Mouse (Mus musculus) stomach, embryonic 16.5 days (tissue): ENCODE results near the gene Oxld1. TPM values are rescaled to one million over a fixed set of nuclear protein-coding genes. Genes with fewer than 3 reads are reported as not detected.

Source experiments
- ATAC-seq: fragments of 200-750 bp; cut with Nextera tagmentation; 2 replicates; pipeline ENCODE4 v1.8.0; 2017; ENCODE audit warnings: moderate number of reproducible peaks, moderate TSS enrichment; ENCODE audit not compliant: insufficient read depth, low FRiP score
- H3K27ac ChIP-seq: fragments of 300-500 bp; sonication (generic); 2 replicates; pipeline ENCODE4 v1.5.1; 2014; ENCODE audit warnings: low read length
- H3K27me3 ChIP-seq: fragments of 300-500 bp; sonication (generic); 2 replicates; pipeline ENCODE4 v1.6.1; 2014; ENCODE audit warnings: low read length, control low read depth, mixed read lengths; ENCODE audit not compliant: control insufficient read depth, insufficient read depth
- H3K36me3 ChIP-seq: fragments of 300-500 bp; sonication (generic); 2 replicates; pipeline ENCODE4 v1.6.1; 2014; ENCODE audit warnings: low read length; ENCODE audit not compliant: control insufficient read depth, insufficient read depth
- H3K4me1 ChIP-seq: fragments of 300-500 bp; sonication (generic); 2 replicates; pipeline ENCODE4 v1.6.1; 2014; ENCODE audit warnings: low read length, control low read depth, mixed read lengths; ENCODE audit not compliant: control insufficient read depth, insufficient read depth
- H3K4me2 ChIP-seq: fragments of 300-500 bp; sonication (generic); 2 replicates; pipeline ENCODE4 v1.6.1; 2014; ENCODE audit warnings: low read depth, low read length, mixed read lengths
- H3K4me3 ChIP-seq: fragments of 300-500 bp; sonication (generic); replicated peaks from 2 replicates; pipeline ENCODE4 v1.5.1; 2014; ENCODE audit warnings: mild to moderate bottlenecking, low read length
- H3K9ac ChIP-seq: fragments of 300-500 bp; sonication (generic); 2 replicates; pipeline ENCODE4 v1.6.1; 2014; ENCODE audit warnings: low read length
- H3K9me3 ChIP-seq: fragments of 300-500 bp; sonication (generic); replicated peaks from 2 replicates; pipeline ENCODE4 v1.6.1; 2016; ENCODE audit warnings: low read length, control low read depth; ENCODE audit not compliant: control insufficient read depth
- WGBS: fragments of 180-500 bp; shearing (Covaris S2); extraction: QIAGEN DNeasy Blood & Tissue Kit; methylation state at CpG from one replicate; pipeline ENCODE4 v1.1.7; 2014; 5-methylcytosine and 5-hydroxymethylcytosine counted together
- polyA plus RNA-seq: library from polyadenylated mRNA; unstranded; fragments of >200 nt; fragmentation: Nextera tagmentation; extraction: Ambion mirVana; gene quantifications from 2 replicates; pipeline ENCODE4 v1.2.1, GENCODE M21; 2015

Gene Oxld1
- 14.0 TPM in 2 replicates for polyA plus RNA-seq

DNA sequence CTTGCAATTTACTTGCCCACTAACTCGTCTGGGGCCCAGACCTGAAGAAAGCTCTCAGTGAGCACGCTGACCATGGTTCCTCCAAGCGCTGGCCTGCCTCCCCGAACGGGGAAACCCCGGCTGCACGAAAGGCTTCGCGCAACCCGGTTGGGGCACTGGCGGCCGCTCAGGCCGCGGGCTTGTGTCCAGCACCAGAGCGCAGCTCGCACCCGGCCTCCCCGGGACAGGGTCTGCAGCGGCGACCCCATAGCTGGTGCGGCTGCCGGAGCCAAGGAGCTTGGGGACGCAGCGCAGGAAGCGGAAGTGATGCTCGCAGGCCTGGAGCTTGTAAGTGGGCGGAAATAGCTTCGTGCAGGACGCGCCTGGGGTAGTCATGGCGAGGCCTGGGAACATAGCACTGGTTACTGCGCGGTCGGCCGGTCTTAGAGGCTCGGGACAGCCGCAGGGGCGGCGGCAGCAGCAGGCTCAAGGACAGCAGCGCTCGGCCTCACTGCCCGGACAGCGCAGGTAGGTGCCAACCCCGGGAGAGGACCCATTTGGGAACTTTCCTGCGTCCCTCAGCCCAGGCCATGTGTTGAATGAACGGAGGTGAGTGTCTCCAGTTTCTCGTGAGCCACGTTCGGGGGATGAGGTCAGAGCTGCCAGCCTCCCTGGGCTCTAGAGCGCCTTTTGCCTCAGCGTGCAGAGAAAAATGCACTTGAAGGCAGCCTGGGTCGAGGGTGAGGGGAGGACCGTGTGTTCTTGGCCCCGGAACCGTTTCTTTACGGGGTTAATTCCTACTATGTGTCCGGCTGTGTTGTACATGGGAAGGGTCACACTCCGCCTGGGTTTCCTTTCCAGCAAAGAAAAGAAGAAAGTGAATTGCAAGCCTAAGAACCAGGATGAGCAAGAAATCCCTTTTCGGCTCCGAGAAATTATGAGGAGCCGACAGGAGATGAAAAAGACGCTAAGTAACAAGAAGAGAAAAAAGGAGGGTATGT, at the start of gene Oxld1, which contains the start of gene Ccdc137:
Gene Oxld1, minus strand, starts transcription at position 297 of the 980 bp plus-strand sequence.
Gene Ccdc137, plus strand, starts transcription at position 344 of the 980 bp plus-strand sequence.
- WGBS: 3% methylated on average over 62 of the region's 62 CpGs
- Histone ChIP-seq H3K9ac (peak within 1 kb of the TSS; percentile 99), H3K4me1 (peaks cover 11% of the 10 kb centered on the region; the same call in 1 of the 2 replicates), H3K9me3 (no peaks in the 10 kb centered on the region), H3K27ac (peak within 1 kb of the TSS; percentile 86), H3K36me3 (peaks cover 4% of the 10 kb centered on the region; the same call in 1 of the 2 replicates), H3K27me3 (no peaks in the 10 kb centered on the region), H3K4me2 (peak within 1 kb of the TSS; percentile 92), H3K4me3 (peak within 1 kb of the TSS; percentile 98)
- peak; percentile 90 for ATAC-seq

DNA sequence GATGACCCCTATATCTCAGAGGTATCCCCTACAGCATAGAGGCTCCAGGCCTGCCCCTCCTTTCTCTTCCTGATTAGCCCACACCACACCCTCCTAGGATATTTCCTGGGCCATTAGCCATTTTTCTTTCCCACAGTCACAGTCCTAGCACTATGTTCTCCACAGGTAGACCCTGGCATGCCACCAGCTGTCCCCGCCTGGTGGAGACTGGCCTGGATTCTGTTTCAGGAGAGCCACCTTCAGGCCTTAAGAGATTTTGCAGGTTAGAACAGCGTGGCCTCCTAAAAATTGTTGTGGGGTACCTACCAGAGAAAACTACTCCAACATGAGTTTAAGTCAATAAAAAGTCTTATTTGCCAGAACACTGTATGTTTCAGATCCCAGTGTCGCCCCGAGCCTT, 49.0 kb upstream of the Oxld1 start:
- H3K27me3 ChIP-seq: no peaks in the 10 kb centered on the region
- no peak overlapping the region for H3K4me3 ChIP-seq
- H3K36me3 ChIP-seq: no peaks in the 10 kb centered on the region
- no peak overlapping the region for H3K9ac ChIP-seq
- H3K9me3 ChIP-seq: no peaks in the 10 kb centered on the region
- peak; percentile 54; the same call in 1 of the 2 replicates for ATAC-seq
- H3K4me2 ChIP-seq: no peak overlapping the region
- H3K27ac ChIP-seq: peak overlapping the region; percentile 91
- 47% methylated on average over 4 of the region's 4 CpGs for WGBS
- peaks cover 9% of the 10 kb centered on the region; the same call in 1 of the 2 replicates for H3K4me1 ChIP-seq

DNA sequence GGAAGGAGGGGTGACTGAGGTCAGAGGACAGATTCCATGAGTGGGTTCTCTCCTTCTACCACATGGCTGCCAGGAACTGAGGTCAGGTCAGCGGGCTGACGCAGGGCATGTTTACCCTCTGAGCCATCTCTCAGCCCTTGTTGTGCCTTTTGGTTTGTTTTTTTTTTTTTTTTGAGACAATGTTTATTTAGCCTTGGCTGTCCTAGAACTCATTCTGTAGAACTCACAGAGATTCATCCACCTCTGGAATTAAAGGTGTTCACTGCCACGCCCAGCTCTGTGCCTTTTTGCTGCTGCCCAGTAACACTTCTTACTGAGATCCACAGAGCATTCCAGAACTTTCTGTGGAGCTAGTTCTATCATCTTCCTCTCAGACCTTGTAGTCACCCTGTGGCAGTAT, 47.8 kb upstream of the Oxld1 start:
- H3K4me3 ChIP-seq: no peak overlapping the region
- H3K36me3 ChIP-seq: no peaks in the 10 kb centered on the region
- no peak for ATAC-seq
- no peak overlapping the region for H3K27ac ChIP-seq
- no peak overlapping the region for H3K4me2 ChIP-seq
- no peaks in the 10 kb centered on the region for H3K9me3 ChIP-seq
- H3K27me3 ChIP-seq: no peaks in the 10 kb centered on the region
- WGBS: 77% methylated on average over 3 of the region's 3 CpGs
- peaks cover 12% of the 10 kb centered on the region; the same call in 1 of the 2 replicates for H3K4me1 ChIP-seq
- no peak overlapping the region for H3K9ac ChIP-seq

DNA sequence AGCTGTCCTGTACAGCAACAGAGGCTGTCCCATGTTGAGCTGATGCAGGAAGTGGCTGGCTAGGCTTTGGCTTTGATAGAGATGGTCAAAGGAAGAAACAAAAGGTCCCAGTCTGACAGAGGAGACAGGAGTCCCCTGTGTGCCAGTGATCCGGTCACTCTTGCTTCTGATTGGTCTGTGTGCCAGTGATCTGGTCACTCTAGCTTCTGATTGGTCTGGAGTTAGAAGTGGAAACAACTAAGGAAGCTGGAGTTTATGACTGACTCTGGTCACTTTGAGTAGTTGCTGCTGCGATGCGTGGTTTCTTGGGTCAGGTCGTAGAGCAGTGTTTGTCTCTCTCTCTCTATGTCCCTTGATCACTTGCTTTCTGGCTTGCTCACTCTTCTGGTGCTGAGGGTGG, 43.8 kb upstream of the Oxld1 start:
- Histone ChIP-seq H3K4me2 (no peak overlapping the region), H3K36me3 (no peaks in the 10 kb centered on the region), H3K4me3 (no peak overlapping the region), H3K9ac (no peak overlapping the region), H3K27me3 (no peaks in the 10 kb centered on the region), H3K9me3 (no peaks in the 10 kb centered on the region), H3K4me1 (peaks cover 10% of the 10 kb centered on the region; the same call in 1 of the 2 replicates), H3K27ac (no peak overlapping the region)
- no peak for ATAC-seq
- 83% methylated on average over 4 of the region's 4 CpGs for WGBS

DNA sequence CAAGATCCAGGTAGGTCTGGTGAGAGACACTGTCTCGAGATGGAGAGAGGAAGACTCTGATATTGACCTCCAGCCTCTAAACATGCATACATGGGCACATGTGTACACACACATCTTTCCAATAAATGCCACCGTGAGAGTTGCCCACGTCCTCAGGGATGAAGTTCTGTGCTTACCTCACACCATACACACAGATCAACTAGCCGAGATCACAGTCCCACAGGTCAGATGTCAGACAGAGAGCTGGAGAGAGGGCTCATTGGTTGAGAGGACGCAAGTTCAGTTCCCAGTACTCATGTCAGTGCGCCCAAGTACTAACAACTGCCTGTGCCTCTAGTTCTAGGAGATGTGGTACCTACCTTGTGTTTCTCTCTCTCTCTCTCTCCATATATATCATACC, 43.1 kb upstream of the Oxld1 start:
- H3K36me3 ChIP-seq: no peaks in the 10 kb centered on the region
- peaks cover 10% of the 10 kb centered on the region; the same call in 1 of the 2 replicates for H3K4me1 ChIP-seq
- 60% methylated on average over 6 of the region's 6 CpGs for WGBS
- no peak overlapping the region for H3K4me3 ChIP-seq
- no peaks in the 10 kb centered on the region for H3K9me3 ChIP-seq
- peak overlapping the region; percentile 86; the same call in 1 of the 2 replicates for H3K27ac ChIP-seq
- no peak overlapping the region for H3K4me2 ChIP-seq
- H3K27me3 ChIP-seq: no peaks in the 10 kb centered on the region
- H3K9ac ChIP-seq: no peak overlapping the region
- no peak for ATAC-seq

DNA sequence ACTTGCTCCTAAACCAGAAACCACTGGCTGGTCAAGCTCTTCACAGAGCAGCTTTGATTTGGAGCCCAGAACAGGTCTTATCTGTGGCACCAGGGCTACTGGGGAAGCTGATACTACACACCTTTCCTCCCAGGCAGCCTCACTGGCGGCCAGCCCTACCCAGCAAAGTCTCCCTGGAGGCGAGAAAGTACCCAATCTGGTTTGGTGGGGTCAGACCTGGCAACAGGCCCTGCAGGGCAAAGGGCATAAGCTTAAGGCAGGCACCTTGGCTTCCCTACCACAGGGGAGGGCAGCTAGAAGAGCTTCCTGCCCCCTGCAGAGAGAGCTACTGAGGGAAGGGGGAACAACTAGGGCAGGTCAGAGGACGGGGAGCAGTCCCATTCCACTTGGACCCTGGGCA, 42.5 kb upstream of the Oxld1 start:
- Histone ChIP-seq H3K9ac (peak overlapping the region; percentile 20), H3K4me1 (peaks cover 10% of the 10 kb centered on the region; the same call in 1 of the 2 replicates), H3K36me3 (peaks cover 2% of the 10 kb centered on the region; the same call in 1 of the 2 replicates), H3K27ac (peak overlapping the region; percentile 86), H3K4me3 (no peak overlapping the region), H3K9me3 (no peaks in the 10 kb centered on the region), H3K27me3 (no peaks in the 10 kb centered on the region), H3K4me2 (no peak overlapping the region)
- 15% methylated on average over 3 of the region's 3 CpGs for WGBS
- ATAC-seq: peak; percentile 89; the same call in 1 of the 2 replicates

DNA sequence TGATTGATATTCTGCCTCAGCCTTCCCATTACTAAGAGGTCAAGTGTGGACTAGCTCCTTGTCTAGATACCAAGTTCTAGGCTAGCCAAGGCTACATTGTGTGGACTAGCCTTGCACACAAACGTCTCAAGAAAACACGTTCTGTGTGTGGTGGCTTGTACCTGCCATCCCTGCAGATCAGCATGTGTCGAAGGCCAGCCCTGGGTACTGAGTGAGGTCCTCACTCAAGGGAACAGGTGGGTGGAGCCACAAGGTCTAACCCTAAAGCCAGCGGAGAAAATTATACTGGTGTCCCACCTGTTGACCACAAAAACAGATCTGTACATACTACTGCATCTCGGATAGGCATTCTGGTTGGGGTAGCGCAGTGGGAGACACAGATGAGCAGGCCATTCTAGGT, 42.0 kb upstream of the Oxld1 start:
- Histone ChIP-seq H3K9ac (peak overlapping the region; percentile 20), H3K4me3 (no peak overlapping the region), H3K9me3 (no peaks in the 10 kb centered on the region), H3K4me2 (no peak overlapping the region), H3K27ac (peak overlapping the region; percentile 86), H3K36me3 (peaks cover 5% of the 10 kb centered on the region), H3K4me1 (peaks cover 10% of the 10 kb centered on the region; the same call in 1 of the 2 replicates), H3K27me3 (no peaks in the 10 kb centered on the region)
- 67% methylated on average over 6 of the region's 6 CpGs for WGBS
- peak; percentile 15; the same call in 1 of the 2 replicates for ATAC-seq

DNA sequence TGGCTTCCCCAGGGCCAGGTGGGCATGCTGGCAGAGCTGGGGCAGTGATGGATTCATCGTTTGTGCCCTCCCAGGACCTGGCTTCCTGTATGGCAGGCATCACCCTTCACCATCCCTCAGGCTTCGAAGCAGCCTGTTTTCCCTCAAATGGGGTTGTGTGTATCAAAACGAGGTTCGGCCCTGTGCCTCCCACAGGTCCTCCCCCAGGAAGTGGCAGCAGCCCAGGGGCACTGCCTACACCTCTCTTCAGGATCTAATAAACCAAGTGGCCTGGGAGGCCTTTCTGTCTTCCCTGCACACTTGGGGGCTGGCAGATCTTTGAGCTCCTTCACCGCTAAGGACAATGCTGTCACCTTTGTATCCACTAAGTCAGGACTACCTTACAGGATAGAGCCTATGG, 41.0 kb upstream of the Oxld1 start:
- Histone ChIP-seq H3K4me2 (no peak overlapping the region), H3K4me1 (peaks cover 11% of the 10 kb centered on the region; the same call in 1 of the 2 replicates), H3K9ac (no peak overlapping the region), H3K9me3 (no peaks in the 10 kb centered on the region), H3K27me3 (no peaks in the 10 kb centered on the region), H3K36me3 (peaks cover 9% of the 10 kb centered on the region), H3K27ac (peak overlapping the region; percentile 86; the same call in 1 of the 2 replicates), H3K4me3 (no peak overlapping the region)
- WGBS: 85% methylated on average over 5 of the region's 5 CpGs
- no peak for ATAC-seq

DNA sequence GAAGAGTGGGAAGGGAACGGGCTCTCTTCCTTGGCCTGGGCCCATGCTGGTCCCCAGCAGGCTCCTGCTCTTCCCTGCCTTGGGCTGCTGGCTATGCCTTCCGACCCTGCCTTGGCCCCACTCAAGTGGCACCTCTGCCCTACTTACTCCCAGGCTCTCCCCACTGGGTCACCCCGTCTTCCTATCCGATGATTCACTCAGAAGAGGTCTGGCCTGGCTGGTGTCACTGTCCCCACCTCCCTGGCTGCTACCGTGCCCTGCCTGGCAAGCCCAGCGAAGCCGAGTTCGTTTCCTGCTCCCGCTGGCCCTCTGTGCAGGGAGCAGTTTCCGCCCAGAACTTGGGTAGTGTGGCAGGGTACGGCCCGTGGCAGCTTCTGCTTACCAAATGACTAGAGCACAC, 40.4 kb upstream of the Oxld1 start:
- ATAC-seq: no peak
- peaks cover 17% of the 10 kb centered on the region for H3K4me1 ChIP-seq
- no peak overlapping the region for H3K9ac ChIP-seq
- H3K4me2 ChIP-seq: no peak overlapping the region
- peaks cover 9% of the 10 kb centered on the region for H3K36me3 ChIP-seq
- H3K9me3 ChIP-seq: no peaks in the 10 kb centered on the region
- no peak overlapping the region for H3K27ac ChIP-seq
- H3K27me3 ChIP-seq: no peaks in the 10 kb centered on the region
- no peak overlapping the region for H3K4me3 ChIP-seq
- 91% methylated on average over 12 of the region's 12 CpGs for WGBS
